Mouse (Mus musculus): ENCODE measurements around the gene Odc1. TPM values are rescaled to one million over a fixed set of nuclear protein-coding genes. Genes with fewer than 3 reads are reported as not detected.
A peak's percentile ranks its signal among the peaks of the same experiment; 100 is the strongest.

Odc1 gene
- polyA plus RNA-seq, 1 experiment from 2014 or later, result 70.4 TPM

DNA sequence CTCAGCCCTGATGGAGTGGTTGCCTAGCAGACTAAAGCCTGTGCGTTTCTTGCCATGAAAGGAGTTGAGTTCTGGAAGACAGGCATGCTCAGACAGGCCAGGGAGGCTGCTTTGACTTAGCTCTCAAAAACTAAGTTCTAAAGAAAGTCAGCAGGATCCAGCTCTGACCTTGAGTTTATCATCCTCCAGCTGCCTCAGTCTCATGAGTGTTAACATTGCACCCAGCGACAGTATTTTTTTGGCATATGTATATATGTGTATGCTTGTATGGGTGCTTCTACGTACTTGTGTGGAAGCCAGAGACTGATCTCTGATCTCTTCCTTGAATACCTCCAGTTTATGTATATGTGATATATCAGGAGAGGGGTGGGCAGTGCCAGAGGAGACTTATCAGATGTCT is 7.8 kb downstream of the Odc1 start:
- H3K4me3 ChIP-seq (ENCODE audit: low read depth, low read length), result no peak overlapping the region
- no peak for TF ChIP-seq CTCF (IDR thresholded peaks at IDR 0.05; ENCODE audit: low read depth)
- no peak for TF ChIP-seq EP300 (optimal IDR thresholded peaks at IDR 0.05)
- H3K9ac ChIP-seq (ENCODE audit: low read length), result no peak overlapping the region
- H3K4me1 ChIP-seq (replicated peaks; ENCODE audit: control insufficient read depth, insufficient read depth), result 0 out of 2 replicates have a peak, but pooled peaks cover 2% of the 10 kb centered on the region
- 0 out of 2 replicates have a peak, but pooled peaks cover 4% of the 10 kb centered on the region for H3K36me3 ChIP-seq (ENCODE audit: control insufficient read depth, insufficient read depth, low read length)
- ATAC-seq (ENCODE audit: low FRiP score, low TSS enrichment), result no peak
- H3K27me3 ChIP-seq (ENCODE audit: control insufficient read depth, insufficient read depth, low read length), result no peaks in the 10 kb centered on the region
- H3K9me3 ChIP-seq (ENCODE audit: control insufficient read depth, low read length), result no peaks in the 10 kb centered on the region
- no peak overlapping the region for H3K4me2 ChIP-seq (replicated peaks; ENCODE audit: low read depth)
- no peak overlapping the region for H3K27ac ChIP-seq (replicated peaks)
- 54% methylated on average over 3 of the region's 3 CpGs for WGBS
- DNase-seq (ENCODE audit: low spot score), result no peak

GRCm38 (mm10) chr12:17552949-17553348 is 8.4 kb downstream of the Odc1 start:
- WGBS, result 52% methylated on average over 2 of the region's 2 CpGs
- TF ChIP-seq EP300 (optimal IDR thresholded peaks at IDR 0.05), result no peak
- TF ChIP-seq CTCF (IDR thresholded peaks at IDR 0.05; ENCODE audit: low read depth), result no peak
- Histone ChIP-seq H3K27ac (replicated peaks) (no peak overlapping the region), H3K4me2 (replicated peaks; ENCODE audit: low read depth) (no peak overlapping the region), H3K9ac (ENCODE audit: low read length) (no peak overlapping the region), H3K4me3 (ENCODE audit: low read depth, low read length) (no peak overlapping the region), H3K36me3 (ENCODE audit: control insufficient read depth, insufficient read depth, low read length) (0 out of 2 replicates have a peak, but pooled peaks cover 4% of the 10 kb centered on the region), H3K27me3 (ENCODE audit: control insufficient read depth, insufficient read depth, low read length) (no peaks in the 10 kb centered on the region), H3K9me3 (ENCODE audit: control insufficient read depth, low read length) (no peaks in the 10 kb centered on the region), H3K4me1 (replicated peaks; ENCODE audit: control insufficient read depth, insufficient read depth) (0 out of 2 replicates have a peak, but pooled peaks cover 2% of the 10 kb centered on the region)
- no peak for ATAC-seq (ENCODE audit: low FRiP score, low TSS enrichment)
- no peak for DNase-seq (ENCODE audit: low spot score)

DNA sequence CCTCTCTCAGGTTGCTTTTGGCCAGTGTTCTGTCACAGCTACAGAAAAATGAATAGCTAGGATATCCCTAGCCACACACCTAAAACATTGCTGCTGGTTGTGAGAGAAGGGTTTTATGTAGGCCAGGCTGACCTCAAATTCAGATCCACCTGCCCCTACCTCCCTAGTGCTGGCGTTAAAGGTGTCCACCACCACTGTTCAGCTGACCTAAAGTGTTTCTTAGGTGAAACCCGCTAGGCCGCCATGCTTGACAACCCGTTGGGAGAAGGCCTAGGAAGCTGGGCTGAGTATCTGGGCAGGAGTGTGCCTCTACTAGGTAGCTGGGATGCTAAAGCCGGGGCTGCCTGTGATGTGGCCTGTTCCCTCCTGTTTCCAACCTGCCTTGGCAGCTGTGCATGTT is 9.0 kb downstream of the Odc1 start:
- WGBS, result 72% methylated on average over 5 of the region's 5 CpGs
- TF ChIP-seq CTCF (IDR thresholded peaks at IDR 0.05; ENCODE audit: low read depth), result no peak

DNA sequence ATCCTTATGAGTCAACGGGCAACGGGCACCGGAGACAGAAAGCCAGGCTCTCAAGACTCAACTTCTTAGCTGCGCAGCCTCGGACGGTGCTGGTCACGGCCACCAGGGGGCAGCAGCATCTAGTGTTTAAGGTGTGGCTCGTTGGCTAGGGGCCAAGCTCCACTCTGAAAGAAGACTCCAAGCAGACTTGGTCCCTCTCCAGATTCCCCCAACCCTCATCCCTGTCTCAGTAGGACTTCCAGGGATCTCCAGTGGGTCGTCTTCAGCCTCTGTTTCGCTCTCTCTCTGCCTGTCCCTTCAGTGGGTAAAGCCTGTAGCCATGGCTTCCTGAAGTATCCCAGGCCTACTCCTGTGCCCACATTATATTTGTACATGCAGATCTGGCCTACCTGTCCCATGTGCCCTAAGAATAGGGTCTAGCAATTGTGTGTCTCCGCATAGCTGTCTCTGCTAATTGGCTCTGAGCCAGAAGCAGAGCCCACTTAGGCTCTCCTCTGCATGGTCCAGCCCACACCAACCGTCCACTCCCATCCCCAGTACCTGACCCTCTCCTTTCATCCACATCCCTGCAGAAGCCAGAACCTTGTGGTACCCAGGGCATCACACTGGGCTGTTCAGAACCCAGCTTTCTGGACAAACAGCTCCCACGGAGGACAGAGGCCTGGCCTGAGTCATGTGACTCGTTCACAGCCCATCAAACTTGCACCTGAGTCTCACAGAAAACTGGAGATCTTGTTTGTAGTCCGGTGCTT is 9.8 kb downstream of the Odc1 start:
- Histone ChIP-seq H3K4me1 (replicated peaks; ENCODE audit: control insufficient read depth, insufficient read depth) (0 out of 2 replicates have a peak, but pooled peaks cover 2% of the 10 kb centered on the region), H3K4me3 (ENCODE audit: low read depth, low read length) (no peak overlapping the region), H3K36me3 (ENCODE audit: control insufficient read depth, insufficient read depth, low read length) (no peaks in the 10 kb centered on the region), H3K4me2 (replicated peaks; ENCODE audit: low read depth) (no peak overlapping the region), H3K27ac (replicated peaks) (no peak overlapping the region), H3K9me3 (ENCODE audit: control insufficient read depth, low read length) (no peaks in the 10 kb centered on the region), H3K27me3 (ENCODE audit: control insufficient read depth, insufficient read depth, low read length) (no peaks in the 10 kb centered on the region), H3K9ac (ENCODE audit: low read length) (no peak overlapping the region)
- WGBS, result 35% methylated on average over 15 of the region's 15 CpGs
- ATAC-seq (ENCODE audit: low FRiP score, low TSS enrichment), result peak; percentile 71
- TF ChIP-seq EP300 (optimal IDR thresholded peaks at IDR 0.05) (no peak), CTCF (IDR thresholded peaks at IDR 0.05; ENCODE audit: low read depth) (peak; percentile 93)
- DNase-seq (ENCODE audit: low spot score), result peak; percentile 89

More for the DNA sequence above, 9.0 kb downstream of the Odc1 start:
- no peak overlapping the region for H3K4me2 ChIP-seq (replicated peaks; ENCODE audit: low read depth)
- H3K27ac ChIP-seq (replicated peaks), result no peak overlapping the region
- H3K9me3 ChIP-seq (ENCODE audit: control insufficient read depth, low read length), result no peaks in the 10 kb centered on the region
- DNase-seq (ENCODE audit: low spot score), result no peak
- H3K36me3 ChIP-seq (ENCODE audit: control insufficient read depth, insufficient read depth, low read length), result 0 out of 2 replicates have a peak, but pooled peaks cover 1% of the 10 kb centered on the region
- H3K4me3 ChIP-seq (ENCODE audit: low read depth, low read length), result no peak overlapping the region
- no peak overlapping the region for H3K9ac ChIP-seq (ENCODE audit: low read length)
- H3K4me1 ChIP-seq (replicated peaks; ENCODE audit: control insufficient read depth, insufficient read depth), result 0 out of 2 replicates have a peak, but pooled peaks cover 2% of the 10 kb centered on the region
- ATAC-seq (ENCODE audit: low FRiP score, low TSS enrichment), result no peak
- H3K27me3 ChIP-seq (ENCODE audit: control insufficient read depth, insufficient read depth, low read length), result no peaks in the 10 kb centered on the region

DNA sequence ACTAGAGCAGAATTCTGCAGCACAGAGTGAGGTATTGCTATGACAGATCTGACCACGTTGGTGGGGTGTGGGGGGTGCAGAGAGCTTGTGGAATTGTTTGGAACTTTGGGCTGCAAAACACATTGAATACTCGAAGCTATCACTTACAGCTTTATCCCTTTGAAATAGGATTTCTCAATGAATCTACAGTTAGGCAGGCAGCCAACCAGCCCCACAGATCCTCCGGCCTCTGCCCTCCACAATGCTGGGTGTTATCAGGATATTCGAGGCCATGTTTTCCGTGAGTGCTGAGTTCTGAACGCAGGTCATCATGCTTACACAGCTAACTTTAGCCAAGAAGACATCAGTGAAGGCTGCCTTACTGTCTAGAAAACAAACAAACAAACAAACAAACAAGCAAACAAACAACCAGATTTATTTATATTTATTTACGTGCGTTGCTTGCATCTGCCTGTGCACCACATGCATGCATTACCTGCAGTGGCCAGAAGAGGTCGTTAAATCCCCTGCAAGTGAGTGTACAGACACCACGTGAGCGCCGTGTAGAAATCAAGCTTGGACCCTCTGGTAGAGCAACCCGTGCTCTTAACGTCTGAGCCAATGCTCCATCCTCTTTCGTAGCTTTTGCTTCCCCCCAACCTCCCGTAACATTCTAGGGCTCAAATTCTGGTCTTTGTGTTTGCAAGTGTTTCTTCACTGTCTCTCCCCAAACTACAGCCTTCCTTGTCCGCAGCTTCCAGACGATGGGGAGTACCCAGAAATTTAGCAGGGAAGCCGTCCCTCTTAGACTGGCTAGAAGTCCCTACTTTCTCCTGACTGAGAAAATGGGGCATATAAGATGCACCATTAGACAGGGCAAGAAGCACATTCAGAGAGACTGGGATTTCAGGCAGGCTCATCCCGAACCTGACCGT is 12.1 kb downstream of the Odc1 start:
- H3K36me3 ChIP-seq (ENCODE audit: control insufficient read depth, insufficient read depth, low read length), result no peaks in the 10 kb centered on the region
- peak; percentile 84 for TF ChIP-seq CTCF (IDR thresholded peaks at IDR 0.05; ENCODE audit: low read depth)
- TF ChIP-seq EP300 (optimal IDR thresholded peaks at IDR 0.05), result no peak
- H3K4me2 ChIP-seq (replicated peaks; ENCODE audit: low read depth), result no peak overlapping the region; the same call in 1 of the 2 replicates
- ATAC-seq (ENCODE audit: low FRiP score, low TSS enrichment) (no peak), DNase-seq (ENCODE audit: low spot score) (peak; percentile 71)
- WGBS, result 38% methylated on average over 21 of the region's 21 CpGs
- no peak overlapping the region for H3K4me3 ChIP-seq (ENCODE audit: low read depth, low read length)
- H3K27me3 ChIP-seq (ENCODE audit: control insufficient read depth, insufficient read depth, low read length), result no peaks in the 10 kb centered on the region
- H3K9me3 ChIP-seq (ENCODE audit: control insufficient read depth, low read length), result no peaks in the 10 kb centered on the region
- no peak overlapping the region for H3K9ac ChIP-seq (ENCODE audit: low read length)
- H3K4me1 ChIP-seq (replicated peaks; ENCODE audit: control insufficient read depth, insufficient read depth), result 0 out of 2 replicates have a peak, but pooled peaks cover 2% of the 10 kb centered on the region
- no peak overlapping the region for H3K27ac ChIP-seq (replicated peaks)
